Mouse (Mus musculus) hindbrain, embryonic 16.5 days (tissue): ENCODE data around the gene Ttll1. TPM values are rescaled to one million over a fixed set of nuclear protein-coding genes. Genes with fewer than 3 reads are reported as not detected.

Experiments
- ATAC-seq: fragments of 200-750 bp; cut with Nextera tagmentation; 2 replicates; pipeline ENCODE4 v1.8.0; 2017; ENCODE audit warnings: moderate TSS enrichment, moderate library complexity
- H3K27ac ChIP-seq: fragments of 300-500 bp; sonication (generic); 2 replicates; pipeline ENCODE4 v1.5.1; 2014; ENCODE audit warnings: low read depth, mild to moderate bottlenecking, control low read depth, low read length, moderate library complexity
- H3K27me3 ChIP-seq: fragments of 300-500 bp; sonication (generic); replicated peaks from 2 replicates; pipeline ENCODE4 v1.6.1; 2014; ENCODE audit warnings: low read length; ENCODE audit not compliant: control insufficient read depth, insufficient read depth
- H3K36me3 ChIP-seq: fragments of 300-500 bp; sonication (generic); 2 replicates; pipeline ENCODE4 v1.6.1; 2014; ENCODE audit warnings: mild to moderate bottlenecking, low read length, moderate library complexity, mixed read lengths; ENCODE audit not compliant: control insufficient read depth, insufficient read depth
- H3K4me1 ChIP-seq: fragments of 300-500 bp; sonication (generic); 2 replicates; pipeline ENCODE4 v1.6.1; 2014; ENCODE audit warnings: low read depth, low read length; ENCODE audit not compliant: control insufficient read depth, insufficient read depth
- H3K4me2 ChIP-seq: fragments of 300-500 bp; sonication (generic); 2 replicates; pipeline ENCODE4 v1.6.1; 2014; ENCODE audit warnings: mild to moderate bottlenecking, low read length, control low read depth, moderate library complexity
- H3K4me3 ChIP-seq: fragments of 300-500 bp; sonication (generic); 2 replicates; pipeline ENCODE4 v1.5.1; 2014; ENCODE audit warnings: mild to moderate bottlenecking, low read length, control low read depth, moderate library complexity
- H3K9ac ChIP-seq: fragments of 300-500 bp; sonication (generic); 2 replicates; pipeline ENCODE4 v1.6.1; 2014; ENCODE audit warnings: low read depth, mild to moderate bottlenecking, control low read depth, low read length, moderate library complexity
- H3K9me3 ChIP-seq: fragments of 300-500 bp; sonication (generic); 2 replicates; pipeline ENCODE4 v1.6.1; 2014; ENCODE audit warnings: mild to moderate bottlenecking, low read length, moderate library complexity; ENCODE audit not compliant: control insufficient read depth
- WGBS: fragments of 180-500 bp; shearing (Covaris S2); extraction: QIAGEN DNeasy Blood & Tissue Kit; methylation state at CpG from one replicate; pipeline ENCODE4 v1.1.7; 2014; 5-methylcytosine and 5-hydroxymethylcytosine counted together
- polyA plus RNA-seq: library from polyadenylated mRNA; unstranded; fragments of >200 nt; fragmentation: Nextera tagmentation; extraction: Ambion mirVana; gene quantifications from 2 replicates; pipeline ENCODE4 v1.2.1, GENCODE M21; 2015

The Ttll1 gene
- polyA plus RNA-seq, 1 experiment from 2014 or later: 119 TPM

DNA sequence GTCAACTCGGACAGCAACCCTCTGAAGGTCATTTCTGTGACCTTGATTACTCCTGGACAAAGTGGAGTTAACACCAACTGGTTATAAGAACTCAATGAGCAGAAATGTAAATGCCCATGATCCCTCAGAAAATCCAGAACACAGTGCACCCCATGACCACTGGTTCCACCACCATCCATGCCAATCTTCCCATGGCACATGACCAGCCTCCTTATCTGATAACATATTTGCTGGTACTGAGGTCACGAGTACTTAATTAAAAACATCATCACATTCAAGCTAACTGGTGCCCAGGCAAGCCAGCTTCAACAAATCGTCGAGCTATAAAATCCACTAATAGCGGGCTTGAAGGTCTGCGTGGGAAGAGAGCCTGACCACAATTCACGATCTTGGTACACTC, 56.3 kb downstream of the Ttll1 start:
- WGBS: 92% methylated on average over 7 of the region's 7 CpGs
- no peak overlapping the region for H3K27ac ChIP-seq
- H3K27me3 ChIP-seq: no peaks in the 10 kb centered on the region
- H3K4me3 ChIP-seq: no peak overlapping the region
- H3K4me2 ChIP-seq: no peak overlapping the region
- H3K9me3 ChIP-seq: no peaks in the 10 kb centered on the region
- ATAC-seq: no peak
- H3K9ac ChIP-seq: no peak overlapping the region
- peaks cover 3% of the 10 kb centered on the region for H3K4me1 ChIP-seq
- no peaks in the 10 kb centered on the region for H3K36me3 ChIP-seq

DNA sequence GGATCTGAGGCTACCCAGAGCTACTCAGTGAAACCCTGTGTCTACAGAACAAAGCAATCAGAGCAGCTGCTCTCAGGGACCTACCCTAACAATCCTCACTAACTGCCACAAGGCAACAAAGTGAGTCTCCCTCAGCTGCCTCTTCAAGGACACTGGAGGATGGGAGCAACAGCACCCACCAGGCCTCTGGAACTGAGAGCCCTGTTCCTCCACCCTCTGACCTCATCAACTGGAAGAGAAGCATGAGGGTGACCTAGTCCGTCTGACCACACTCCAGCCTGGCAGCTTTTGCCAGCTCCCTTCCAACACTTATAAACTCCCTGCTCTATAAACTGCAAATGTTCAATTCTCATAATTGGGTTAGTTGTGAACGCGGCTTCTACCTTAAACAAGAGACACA, 56.8 kb downstream of the Ttll1 start:
- H3K4me2 ChIP-seq: no peak overlapping the region
- H3K4me3 ChIP-seq: no peak overlapping the region
- H3K9ac ChIP-seq: no peak overlapping the region
- H3K36me3 ChIP-seq: no peaks in the 10 kb centered on the region
- 86% methylated on average over 3 of the region's 3 CpGs for WGBS
- no peak overlapping the region for H3K27ac ChIP-seq
- ATAC-seq: no peak
- H3K9me3 ChIP-seq: no peaks in the 10 kb centered on the region
- peaks cover 3% of the 10 kb centered on the region for H3K4me1 ChIP-seq
- H3K27me3 ChIP-seq: no peaks in the 10 kb centered on the region

- no peak for ATAC-seq
- Histone ChIP-seq H3K27me3 (no peaks in the 10 kb centered on the region), H3K9ac (no peak overlapping the region), H3K4me3 (no peak overlapping the region), H3K27ac (peak overlapping the region; percentile 29; the same call in 1 of the 2 replicates), H3K9me3 (no peaks in the 10 kb centered on the region), H3K36me3 (no peaks in the 10 kb centered on the region), H3K4me2 (no peak overlapping the region), H3K4me1 (peaks cover 3% of the 10 kb centered on the region)
- 83% methylated on average over 7 of the region's 7 CpGs for WGBS
These were observed 58.4 kb downstream of the Ttll1 start for GRCm38 (mm10) chr15:83452219-83452760.

DNA sequence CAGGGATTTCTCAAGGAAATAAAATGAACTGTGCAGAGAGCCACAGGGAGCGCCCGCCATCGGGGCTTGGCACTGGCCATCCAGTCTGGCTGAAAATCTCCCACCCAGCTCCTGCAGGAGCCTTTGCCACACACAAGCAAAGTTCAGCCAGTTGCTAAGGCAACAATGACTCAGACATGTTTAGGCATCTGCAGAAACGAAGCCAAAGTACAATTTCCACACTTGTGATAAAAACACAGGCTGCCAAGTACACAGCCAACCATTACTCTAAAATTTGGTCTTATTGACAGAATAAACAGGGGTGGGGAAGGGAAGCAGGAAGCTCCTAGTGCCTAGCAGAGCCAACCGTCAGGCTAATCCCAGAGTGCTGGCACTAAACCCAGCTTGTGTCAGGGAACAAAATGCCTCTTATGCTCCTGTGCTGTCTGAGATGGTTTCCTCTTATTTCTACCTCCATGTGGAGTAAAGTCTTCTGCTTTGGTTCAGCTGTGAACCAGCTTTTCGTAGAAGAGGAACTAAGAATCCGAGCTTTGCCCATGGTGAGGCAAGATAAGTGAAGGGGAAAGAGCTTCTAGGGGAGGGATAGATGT, 59.0 kb downstream of the Ttll1 start:
- Histone ChIP-seq H3K4me3 (no peak overlapping the region), H3K27me3 (no peaks in the 10 kb centered on the region), H3K9me3 (no peaks in the 10 kb centered on the region), H3K36me3 (no peaks in the 10 kb centered on the region), H3K9ac (no peak overlapping the region), H3K4me2 (no peak overlapping the region), H3K4me1 (peaks cover 3% of the 10 kb centered on the region), H3K27ac (peak overlapping the region; percentile 29; the same call in 1 of the 2 replicates)
- peak; percentile 71 for ATAC-seq
- 61% methylated on average over 7 of the region's 7 CpGs for WGBS

- 77% methylated on average over 2 of the region's 2 CpGs for WGBS
- Histone ChIP-seq H3K4me2 (no peak overlapping the region), H3K4me3 (no peak overlapping the region), H3K27ac (no peak overlapping the region), H3K9me3 (no peaks in the 10 kb centered on the region), H3K4me1 (peaks cover 3% of the 10 kb centered on the region), H3K36me3 (no peaks in the 10 kb centered on the region), H3K9ac (no peak overlapping the region), H3K27me3 (no peaks in the 10 kb centered on the region)
- no peak for ATAC-seq
These were observed 60.7 kb downstream of the Ttll1 start for GRCm38 (mm10) chr15:83450007-83450406.

- Histone ChIP-seq H3K36me3 (no peaks in the 10 kb centered on the region), H3K9ac (no peak overlapping the region), H3K27ac (no peak overlapping the region), H3K4me1 (peaks cover 3% of the 10 kb centered on the region), H3K4me2 (no peak overlapping the region), H3K4me3 (no peak overlapping the region), H3K9me3 (no peaks in the 10 kb centered on the region), H3K27me3 (no peaks in the 10 kb centered on the region)
- no peak for ATAC-seq
- 68% methylated on average over 5 of the region's 5 CpGs for WGBS
These were observed 62.0 kb downstream of the Ttll1 start for GRCm38 (mm10) chr15:83448646-83449045.

- H3K27ac ChIP-seq: no peak overlapping the region
- H3K9me3 ChIP-seq: no peaks in the 10 kb centered on the region
- no peak overlapping the region for H3K4me3 ChIP-seq
- H3K36me3 ChIP-seq: no peaks in the 10 kb centered on the region
- peaks cover 3% of the 10 kb centered on the region for H3K4me1 ChIP-seq
- H3K9ac ChIP-seq: no peak overlapping the region
- no peak for ATAC-seq
- H3K27me3 ChIP-seq: no peaks in the 10 kb centered on the region
- 54% methylated on average over 10 of the region's 10 CpGs for WGBS
- no peak overlapping the region for H3K4me2 ChIP-seq
These were observed 62.7 kb downstream of the Ttll1 start for GRCm38 (mm10) chr15:83447791-83448544.

DNA sequence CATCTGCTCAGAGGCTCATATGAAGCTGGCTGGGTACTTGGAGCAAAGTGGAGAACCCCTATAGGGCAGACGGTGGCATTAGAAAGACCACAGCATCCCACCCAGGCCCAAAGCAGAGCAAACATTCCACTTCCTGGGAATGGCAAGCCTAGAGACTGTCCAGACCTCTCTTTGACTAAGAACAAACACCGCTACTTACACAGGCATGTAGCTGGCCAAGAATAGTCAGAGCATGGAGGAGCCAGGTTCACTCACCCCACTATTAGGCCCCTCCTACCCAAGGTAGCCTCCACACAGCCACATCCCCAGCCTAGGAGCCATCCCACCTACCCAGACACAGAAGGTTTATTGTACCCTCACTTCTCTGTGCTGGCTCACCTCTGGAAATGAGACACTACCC, 64.8 kb downstream of the Ttll1 start:
- Histone ChIP-seq H3K36me3 (no peaks in the 10 kb centered on the region), H3K4me1 (no peaks in the 10 kb centered on the region), H3K4me3 (no peak overlapping the region), H3K27ac (no peak overlapping the region), H3K9ac (no peak overlapping the region), H3K9me3 (no peaks in the 10 kb centered on the region), H3K4me2 (no peak overlapping the region), H3K27me3 (no peaks in the 10 kb centered on the region)
- 93% methylated on average over 2 of the region's 2 CpGs for WGBS
- ATAC-seq: no peak

DNA sequence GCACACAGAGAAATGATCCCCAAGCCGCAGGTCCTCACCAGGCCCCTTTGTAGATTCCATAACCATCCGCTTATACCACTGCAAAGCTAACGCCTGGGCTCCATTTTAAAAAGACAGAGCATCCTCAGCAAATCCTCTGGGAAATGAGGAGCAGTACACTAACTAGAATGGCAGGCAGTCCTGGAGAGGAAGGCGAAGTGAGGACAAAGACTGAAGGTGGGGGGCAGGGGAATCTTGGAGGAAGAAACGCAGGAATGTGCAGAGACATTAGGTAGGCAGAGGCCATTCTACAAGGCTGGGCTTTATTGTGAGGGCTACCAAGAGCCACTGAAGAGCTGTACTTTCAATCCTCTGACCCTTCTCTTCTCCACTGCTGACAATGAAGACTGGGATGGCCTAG, 65.3 kb downstream of the Ttll1 start:
- no peaks in the 10 kb centered on the region for H3K4me1 ChIP-seq
- no peak overlapping the region for H3K27ac ChIP-seq
- H3K27me3 ChIP-seq: no peaks in the 10 kb centered on the region
- H3K9ac ChIP-seq: no peak overlapping the region
- no peaks in the 10 kb centered on the region for H3K36me3 ChIP-seq
- 66% methylated on average over 5 of the region's 5 CpGs for WGBS
- ATAC-seq: no peak
- no peak overlapping the region for H3K4me2 ChIP-seq
- H3K4me3 ChIP-seq: no peak overlapping the region
- H3K9me3 ChIP-seq: no peaks in the 10 kb centered on the region
